Mouse (Mus musculus): Measurements from ENCODE around the gene D10Jhu81e. TPM values are rescaled to one million over a fixed set of nuclear protein-coding genes. Genes with fewer than 3 reads are reported as not detected.

Gene D10Jhu81e
- 73.6 TPM for polyA plus RNA-seq (2012; fragmentation: generic; extraction: Trizol)

GRCm38 (mm10) chr10:78169281-78170042, at the start of gene D10Jhu81e:
Gene D10Jhu81e (minus strand): TSS chr10:78169782.
- Histone ChIP-seq H3K27me3 (ENCODE audit: control insufficient read depth, insufficient read depth, insufficient read length) (no peaks in the 10 kb centered on the region), H3ac (ENCODE audit: control insufficient read depth, insufficient read length) (peak within 1 kb of the TSS; percentile 65), H3K4me2 (ENCODE audit: low read depth) (peak within 1 kb of the TSS; percentile 85), H3K36me3 (ENCODE audit: control insufficient read depth, insufficient read depth) (peaks cover 15% of the 10 kb centered on the region), H3K79me2 (ENCODE audit: control insufficient read depth, insufficient read depth) (no peaks in the 10 kb centered on the region), H3K4me3 (peak within 1 kb of the TSS; percentile 32)
- peak; percentile 22 for TF ChIP-seq E2F4 (IDR thresholded peaks at IDR 0.05; ENCODE audit: insufficient read depth)
- peak; percentile 97 for TF ChIP-seq POLR2A (IDR thresholded peaks at IDR 0.05; ENCODE audit: insufficient read length, low read depth)
- no peak for TF ChIP-seq TCF3 (IDR thresholded peaks at IDR 0.05; ENCODE audit: insufficient read length, low read depth)
- peak; percentile 94 for TF ChIP-seq POLR2AphosphoS2 (IDR thresholded peaks at IDR 0.05; ENCODE audit: insufficient read length, low read depth)

DNA sequence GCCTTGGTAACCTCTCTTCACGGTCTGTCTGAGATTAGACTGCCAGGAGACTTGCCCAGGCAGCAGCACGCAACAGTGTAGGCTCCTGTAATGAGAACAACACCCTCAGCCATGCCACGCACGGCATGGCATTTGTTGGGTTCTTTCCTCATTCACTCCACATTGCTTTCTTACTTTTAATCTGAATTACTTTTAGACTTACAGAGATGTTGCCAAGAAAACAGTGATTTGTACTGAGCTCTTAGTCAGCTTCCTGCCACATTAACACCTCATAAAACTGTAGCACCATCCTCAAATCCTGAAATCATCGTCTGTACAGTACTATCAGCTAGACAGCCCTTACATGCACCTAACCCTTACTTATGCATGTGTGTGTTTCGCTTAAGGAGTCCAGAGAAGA, 49.0 kb upstream of the D10Jhu81e start:
- no peak overlapping the region for H3ac ChIP-seq (ENCODE audit: control insufficient read depth, insufficient read length)
- no peaks in the 10 kb centered on the region for H3K79me2 ChIP-seq (ENCODE audit: control insufficient read depth, insufficient read depth)
- no peak overlapping the region for H3K4me2 ChIP-seq (ENCODE audit: low read depth)
- peaks cover 18% of the 10 kb centered on the region for H3K36me3 ChIP-seq (ENCODE audit: control insufficient read depth, insufficient read depth)
- TF ChIP-seq MAX (IDR thresholded peaks at IDR 0.05; ENCODE audit: low read depth) (no peak), CEBPB (IDR thresholded peaks at IDR 0.05; ENCODE audit: insufficient read depth, poor library complexity, severe bottlenecking) (no peak), REST (IDR thresholded peaks at IDR 0.05; ENCODE audit: insufficient read depth, insufficient read length) (no peak), E2F4 (IDR thresholded peaks at IDR 0.05; ENCODE audit: insufficient read depth) (no peak)
- no peak overlapping the region for H3K4me3 ChIP-seq
- H3K27me3 ChIP-seq (ENCODE audit: control insufficient read depth, insufficient read depth, insufficient read length), result no peaks in the 10 kb centered on the region

DNA sequence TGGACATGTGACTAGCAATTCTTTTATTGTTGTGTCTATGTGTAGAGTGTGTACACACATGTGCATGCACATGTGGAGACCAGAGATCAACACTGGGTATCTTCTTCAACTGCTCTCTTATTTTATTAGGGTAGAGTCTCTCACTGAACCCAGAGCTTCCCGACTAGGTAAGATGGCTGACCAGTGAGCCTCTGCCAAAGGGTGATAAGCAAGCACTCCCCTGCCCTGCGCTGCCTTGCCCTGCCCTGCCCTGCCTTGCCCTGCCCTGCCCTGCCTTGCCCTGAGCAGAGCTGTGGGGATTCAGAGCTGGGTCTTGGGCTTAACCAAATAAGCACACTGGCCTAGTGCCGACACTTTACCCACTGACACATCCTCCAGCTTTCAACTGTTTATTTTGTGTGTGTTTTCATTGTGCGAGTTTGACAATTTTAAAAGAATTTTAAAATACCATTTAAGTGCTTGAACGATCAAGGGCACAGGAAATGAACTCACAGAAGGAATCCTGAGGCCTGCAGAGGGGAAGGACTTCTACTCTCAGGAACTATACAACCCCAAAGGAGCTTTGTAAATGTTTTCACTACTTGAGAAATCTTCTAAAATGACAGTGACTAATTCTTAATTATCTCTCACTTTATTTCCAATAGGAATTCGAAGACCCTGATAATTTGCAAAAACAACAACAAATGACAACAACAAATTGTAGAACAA, 46.9 kb upstream of the D10Jhu81e start:
- Histone ChIP-seq H3K36me3 (ENCODE audit: control insufficient read depth, insufficient read depth) (peaks cover 16% of the 10 kb centered on the region), H3K4me2 (ENCODE audit: low read depth) (no peak overlapping the region), H3K79me2 (ENCODE audit: control insufficient read depth, insufficient read depth) (no peaks in the 10 kb centered on the region), H3K27me3 (ENCODE audit: control insufficient read depth, insufficient read depth, insufficient read length) (no peaks in the 10 kb centered on the region), H3K4me3 (no peak overlapping the region), H3ac (ENCODE audit: control insufficient read depth, insufficient read length) (no peak overlapping the region)
- TF ChIP-seq MYOD1 (IDR thresholded peaks at IDR 0.05; ENCODE audit: control insufficient read depth in 1 of 3, insufficient read length in 2 of 3, low read depth in 2 of 3) (no peak), USF1 (IDR thresholded peaks at IDR 0.05; ENCODE audit: low read depth) (no peak), SRF (IDR thresholded peaks at IDR 0.05; ENCODE audit: control insufficient read depth, insufficient read length, low read depth) (no peak)

- Histone ChIP-seq H3K4me2 (ENCODE audit: low read depth) (no peak overlapping the region), H3K4me3 (no peak overlapping the region), H3K36me3 (ENCODE audit: control insufficient read depth, insufficient read depth) (peaks cover 3% of the 10 kb centered on the region), H3K27me3 (ENCODE audit: control insufficient read depth, insufficient read depth, insufficient read length) (no peaks in the 10 kb centered on the region), H3ac (ENCODE audit: control insufficient read depth, insufficient read length) (no peak overlapping the region), H3K79me2 (ENCODE audit: control insufficient read depth, insufficient read depth) (no peaks in the 10 kb centered on the region)
- TF ChIP-seq POLR2A (IDR thresholded peaks at IDR 0.05; ENCODE audit: insufficient read length, low read depth) (no peak), SRF (IDR thresholded peaks at IDR 0.05; ENCODE audit: control insufficient read depth, insufficient read length, low read depth) (no peak), USF1 (IDR thresholded peaks at IDR 0.05; ENCODE audit: low read depth) (no peak), REST (IDR thresholded peaks at IDR 0.05; ENCODE audit: insufficient read depth, insufficient read length) (no peak), CEBPB (IDR thresholded peaks at IDR 0.05; ENCODE audit: insufficient read depth, poor library complexity, severe bottlenecking) (no peak), POLR2AphosphoS2 (IDR thresholded peaks at IDR 0.05; ENCODE audit: insufficient read length, low read depth) (no peak)
These were observed 44.8 kb upstream of the D10Jhu81e start for GRCm38 (mm10) chr10:78214371-78214770.

GRCm38 (mm10) chr10:78211311-78211710, 41.7 kb upstream of the D10Jhu81e start:
- TF ChIP-seq CEBPB (IDR thresholded peaks at IDR 0.05; ENCODE audit: insufficient read depth, poor library complexity, severe bottlenecking) (no peak), USF1 (IDR thresholded peaks at IDR 0.05; ENCODE audit: low read depth) (no peak), MYOG (IDR thresholded peaks at IDR 0.05; ENCODE audit: control insufficient read depth in 1 of 3, insufficient read depth in 1 of 3, insufficient read length in 2 of 3, low read depth in 2 of 3) (no peak), SRF (IDR thresholded peaks at IDR 0.05; ENCODE audit: control insufficient read depth, insufficient read length, low read depth) (no peak), REST (IDR thresholded peaks at IDR 0.05; ENCODE audit: insufficient read depth, insufficient read length) (no peak), POLR2AphosphoS2 (IDR thresholded peaks at IDR 0.05; ENCODE audit: insufficient read length, low read depth) (no peak), E2F4 (IDR thresholded peaks at IDR 0.05; ENCODE audit: insufficient read depth) (no peak), TCF12 (IDR thresholded peaks at IDR 0.05; ENCODE audit: insufficient read depth, poor library complexity, severe bottlenecking) (no peak)
- Histone ChIP-seq H3K27me3 (ENCODE audit: control insufficient read depth, insufficient read depth, insufficient read length) (no peaks in the 10 kb centered on the region), H3K79me2 (ENCODE audit: control insufficient read depth, insufficient read depth) (no peaks in the 10 kb centered on the region), H3ac (ENCODE audit: control insufficient read depth, insufficient read length) (no peak overlapping the region), H3K4me3 (no peak overlapping the region), H3K36me3 (ENCODE audit: control insufficient read depth, insufficient read depth) (peaks cover 18% of the 10 kb centered on the region), H3K4me2 (ENCODE audit: low read depth) (no peak overlapping the region)
